Mouse (Mus musculus) heart, embryonic 15.5 days (tissue): ENCODE data around the gene Arhgap1. TPM values are rescaled to one million over a fixed set of nuclear protein-coding genes. Genes with fewer than 3 reads are reported as not detected.

Source experiments
- ATAC-seq: fragments of 200-750 bp; cut with Nextera tagmentation; replicated peaks from 2 replicates; pipeline ENCODE4 v1.8.0; 2017; ENCODE audit warnings: low read depth, moderate TSS enrichment; ENCODE audit not compliant: insufficient number of reproducible peaks, insufficient read depth, low FRiP score
- H3K27ac ChIP-seq: fragments of 300-500 bp; sonication (generic); 2 replicates; pipeline ENCODE4 v1.5.1; 2015; ENCODE audit warnings: mild to moderate bottlenecking, inconsistent platforms
- H3K27me3 ChIP-seq: fragments of 300-500 bp; sonication (generic); 2 replicates; pipeline ENCODE4 v1.6.1; 2015; ENCODE audit warnings: inconsistent platforms
- H3K36me3 ChIP-seq: fragments of 300-500 bp; sonication (generic); 2 replicates; pipeline ENCODE4 v1.6.1; 2015; ENCODE audit warnings: mild to moderate bottlenecking, inconsistent platforms
- H3K4me1 ChIP-seq: fragments of 300-500 bp; sonication (generic); replicated peaks from 2 replicates; pipeline ENCODE4 v1.6.1; 2015; ENCODE audit warnings: inconsistent platforms
- H3K4me2 ChIP-seq: fragments of 300-500 bp; sonication (generic); 2 replicates; pipeline ENCODE4 v1.6.1; 2015; ENCODE audit warnings: inconsistent platforms, mild to moderate bottlenecking, moderate library complexity
- H3K4me3 ChIP-seq: fragments of 300-500 bp; sonication (generic); 2 replicates; pipeline ENCODE4 v1.5.1; 2015; ENCODE audit warnings: mild to moderate bottlenecking, inconsistent platforms
- H3K9ac ChIP-seq: fragments of 300-500 bp; sonication (generic); 2 replicates; pipeline ENCODE4 v1.6.1; 2015; ENCODE audit warnings: mild to moderate bottlenecking, inconsistent platforms
- H3K9me3 ChIP-seq: fragments of 300-500 bp; sonication (generic); replicated peaks from 2 replicates; pipeline ENCODE4 v1.6.1; 2016; ENCODE audit warnings: inconsistent platforms
- WGBS: fragments of 180-500 bp; shearing (Covaris S2); methylation state at CpG from one replicate; pipeline ENCODE4 v1.1.7; 2015; ENCODE audit warnings: mixed read lengths; 5-methylcytosine and 5-hydroxymethylcytosine counted together
- polyA plus RNA-seq: library from polyadenylated mRNA; unstranded; fragments of >200 nt; fragmentation: Nextera tagmentation; extraction: Ambion mirVana; gene quantifications from 2 replicates; pipeline ENCODE4 v1.2.1, GENCODE M21; 2015

Gene Arhgap1
- polyA plus RNA-seq, 1 experiment from 2014 or later: 105 TPM

DNA sequence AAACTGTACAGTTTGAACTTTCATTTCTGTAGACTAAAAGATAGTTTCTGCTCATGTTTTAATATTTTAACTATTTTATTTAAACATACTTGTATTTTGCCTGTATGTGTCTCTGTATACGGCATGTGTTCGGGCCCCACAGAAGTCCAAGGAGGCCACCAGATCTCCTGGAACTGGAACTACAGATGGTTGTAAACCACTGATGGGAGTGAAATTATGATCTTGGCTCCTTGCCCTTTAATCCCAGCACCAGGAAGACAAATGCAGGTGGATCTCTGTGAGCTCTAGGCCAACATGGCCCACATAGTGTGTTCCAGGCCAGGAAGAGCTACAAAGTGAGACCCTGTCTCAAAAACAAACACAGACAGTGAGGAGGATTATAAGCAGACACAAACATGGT, 51.7 kb downstream of the Arhgap1 start:
- H3K9me3 ChIP-seq: no peaks in the 10 kb centered on the region
- H3K4me1 ChIP-seq: 0 out of 2 replicates have a peak, but pooled peaks cover 3% of the 10 kb centered on the region
- H3K27me3 ChIP-seq: no peaks in the 10 kb centered on the region
- H3K36me3 ChIP-seq: no peaks in the 10 kb centered on the region
- WGBS: 100% methylated on average over 2 of the region's 2 CpGs
- H3K9ac ChIP-seq: no peak overlapping the region
- H3K4me3 ChIP-seq: no peak overlapping the region
- H3K4me2 ChIP-seq: no peak overlapping the region
- ATAC-seq: no peak
- H3K27ac ChIP-seq: no peak overlapping the region

GRCm38 (mm10) chr2:91705736-91706135, 56.1 kb downstream of the Arhgap1 start:
- no peak overlapping the region for H3K9ac ChIP-seq
- no peak overlapping the region for H3K27ac ChIP-seq
- H3K9me3 ChIP-seq: no peaks in the 10 kb centered on the region
- no peak overlapping the region for H3K4me2 ChIP-seq
- WGBS: 74% methylated on average over 6 of the region's 6 CpGs
- ATAC-seq: no peak
- no peak overlapping the region for H3K4me3 ChIP-seq
- H3K27me3 ChIP-seq: no peaks in the 10 kb centered on the region
- H3K4me1 ChIP-seq: peaks cover 8% of the 10 kb centered on the region
- no peaks in the 10 kb centered on the region for H3K36me3 ChIP-seq

GRCm38 (mm10) chr2:91706456-91706855, 56.8 kb downstream of the Arhgap1 start:
- ATAC-seq: no peak
- no peak overlapping the region for H3K4me3 ChIP-seq

GRCm38 (mm10) chr2:91708361-91708760, 58.7 kb downstream of the Arhgap1 start:
- Histone ChIP-seq H3K36me3 (no peaks in the 10 kb centered on the region), H3K27me3 (no peaks in the 10 kb centered on the region), H3K4me3 (no peak overlapping the region), H3K9me3 (no peaks in the 10 kb centered on the region), H3K27ac (no peak overlapping the region), H3K4me2 (no peak overlapping the region), H3K9ac (no peak overlapping the region), H3K4me1 (peaks cover 19% of the 10 kb centered on the region)
- ATAC-seq: no peak
- WGBS: 92% methylated on average over 6 of the region's 6 CpGs

More at GRCm38 (mm10) chr2:91706456-91706855, 56.8 kb downstream of the Arhgap1 start:
- no peaks in the 10 kb centered on the region for H3K9me3 ChIP-seq
- no peaks in the 10 kb centered on the region for H3K27me3 ChIP-seq
- no peak overlapping the region for H3K9ac ChIP-seq
- no peaks in the 10 kb centered on the region for H3K36me3 ChIP-seq
- no peak overlapping the region for H3K27ac ChIP-seq
- H3K4me2 ChIP-seq: no peak overlapping the region
- H3K4me1 ChIP-seq: peaks cover 11% of the 10 kb centered on the region

GRCm38 (mm10) chr2:91710272-91711234, 60.9 kb downstream of the Arhgap1 start, which contains the start of the genes Atg13 and Harbi1:
TSS of gene Atg13 (minus strand) at chr2:91710576.
TSS of gene Harbi1 (plus strand) at chr2:91710852.
- under 1% methylated on average over 66 of the region's 66 CpGs for WGBS
- no peaks in the 10 kb centered on the region for H3K36me3 ChIP-seq

GRCm38 (mm10) chr2:91711256-91711925, 61.7 kb downstream of the Arhgap1 start:
- Histone ChIP-seq H3K9me3 (no peaks in the 10 kb centered on the region), H3K4me2 (peak overlapping the region; percentile 77), H3K36me3 (no peaks in the 10 kb centered on the region), H3K9ac (peak overlapping the region; percentile 85), H3K4me1 (peaks cover 19% of the 10 kb centered on the region), H3K27ac (peak overlapping the region; percentile 70), H3K4me3 (peak overlapping the region; percentile 96), H3K27me3 (no peaks in the 10 kb centered on the region)
- 4% methylated on average over 8 of the region's 8 CpGs for WGBS
- ATAC-seq: no peak

More at GRCm38 (mm10) chr2:91710272-91711234, 60.9 kb downstream of the Arhgap1 start, which contains the start of the genes Atg13 and Harbi1:
- Histone ChIP-seq H3K9ac (peak within 1 kb of the TSS; percentile 85), H3K27ac (peak within 1 kb of the TSS; percentile 70), H3K4me1 (peaks cover 19% of the 10 kb centered on the region), H3K9me3 (no peaks in the 10 kb centered on the region), H3K4me3 (peak within 1 kb of the TSS; percentile 96), H3K27me3 (no peaks in the 10 kb centered on the region), H3K4me2 (peak within 1 kb of the TSS; percentile 77)
- peak; percentile 98 for ATAC-seq

GRCm38 (mm10) chr2:91714921-91715320, 65.3 kb downstream of the Arhgap1 start:
- H3K4me2 ChIP-seq: no peak overlapping the region
- no peaks in the 10 kb centered on the region for H3K9me3 ChIP-seq
- no peaks in the 10 kb centered on the region for H3K36me3 ChIP-seq
- WGBS: 88% methylated on average over 1 of the region's 1 CpGs
- no peak overlapping the region for H3K4me3 ChIP-seq
- H3K27me3 ChIP-seq: no peaks in the 10 kb centered on the region
- no peak overlapping the region for H3K27ac ChIP-seq
- no peak for ATAC-seq
- peaks cover 12% of the 10 kb centered on the region for H3K4me1 ChIP-seq
- H3K9ac ChIP-seq: no peak overlapping the region

GRCm38 (mm10) chr2:91718276-91718675, 68.6 kb downstream of the Arhgap1 start:
- Histone ChIP-seq H3K27ac (no peak overlapping the region), H3K9me3 (no peaks in the 10 kb centered on the region), H3K4me1 (no peaks in the 10 kb centered on the region), H3K36me3 (peaks cover 10% of the 10 kb centered on the region; the same call in 1 of the 2 replicates), H3K27me3 (no peaks in the 10 kb centered on the region), H3K4me2 (no peak overlapping the region), H3K9ac (no peak overlapping the region), H3K4me3 (no peak overlapping the region)
- WGBS: 80% methylated on average over 6 of the region's 6 CpGs
- no peak for ATAC-seq

Other genes with a start within 250 kb of the Arhgap1 start
- gene 1110051M20Rik, start 205.2 kb upstream of the Arhgap1 start, polyA plus RNA-seq: 34.8 and 41.5 TPM in 2 replicates
- 3.8 and 4.8 TPM in 2 replicates for gene Lrp4, start 192.3 kb upstream of the Arhgap1 start, polyA plus RNA-seq
- 59.9 and 65.8 TPM in 2 replicates for gene Ckap5, start 123.1 kb upstream of the Arhgap1 start, polyA plus RNA-seq
- gene F2, start 13.4 kb upstream of the Arhgap1 start, polyA plus RNA-seq: 0.31 and 2.9 TPM in 2 replicates
- gene Zfp408, start 69 bp upstream of the Arhgap1 start, polyA plus RNA-seq: 6.6 and 7.6 TPM in 2 replicates
- 21.6 and 26.3 TPM in 2 replicates for gene Atg13, start 60.7 kb downstream of the Arhgap1 start, polyA plus RNA-seq
- gene Harbi1, start 61.0 kb downstream of the Arhgap1 start, polyA plus RNA-seq: 12.1 and 12.2 TPM in 2 replicates
- 8.6 and 12.0 TPM in 2 replicates for gene Ambra1, start 80.3 kb downstream of the Arhgap1 start, polyA plus RNA-seq